9 mouse cellular contexts compared by ENCODE assay signal in the genomic region with DNA sequence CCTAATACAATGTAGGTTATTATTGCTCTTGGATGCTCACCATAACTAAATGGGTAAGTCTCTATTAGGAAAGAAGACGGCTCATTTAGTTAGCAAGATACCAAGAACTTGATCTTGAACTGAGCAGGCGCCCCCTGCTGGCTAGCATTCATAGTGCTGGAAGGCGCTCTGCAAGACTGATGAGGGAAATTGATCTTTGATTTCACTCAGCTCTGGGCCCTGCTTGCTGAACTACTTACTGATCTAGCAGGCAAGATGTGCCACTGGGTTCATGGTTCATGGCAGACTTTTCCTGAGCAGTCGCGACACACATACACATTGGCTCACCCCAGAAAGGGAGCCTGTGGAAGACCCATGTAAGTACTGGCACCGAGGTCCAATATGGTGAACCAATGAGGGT. TPM values are rescaled to one million over a fixed set of nuclear protein-coding genes. Genes with fewer than 3 reads are reported as not detected.
DNase-seq lines count a peak whose midpoint lies in the region; ATAC-seq and TF ChIP-seq lines count a peak whose summit lies in the region.
"Had no signal": no experiment of that assay in that cellular context is flagged by ENCODE, and none has a peak within 500 bp of the region (broad histone marks: within the 10 kb centered on the region; RNA-seq: fewer than 3 reads in every experiment).

No protein-coding gene starts in this region.

- H3K4me3 ChIP-seq in intestine, postnatal 0 days (ENCODE audit: low read depth, low read length), result no peak overlapping the region
- no peak overlapping the region for H3K4me3 ChIP-seq in intestine, embryonic 16.5 days (ENCODE audit: low read length)
- no peak overlapping the region for H3K4me3 ChIP-seq in limb, embryonic 14.5 days (replicated peaks; ENCODE audit: low read length)
- H3K4me3 ChIP-seq: embryonic facial prominence, embryonic 15.5 days had no signal

- no peak overlapping the region for H3K4me2 ChIP-seq in intestine, postnatal 0 days (replicated peaks; ENCODE audit: low read depth)
- no peak overlapping the region for H3K4me2 ChIP-seq in intestine, embryonic 16.5 days (ENCODE audit: low read depth, low read length)
- no peak overlapping the region for H3K4me2 ChIP-seq in limb, embryonic 14.5 days (replicated peaks; ENCODE audit: low read depth, low read length, severe bottlenecking)
- H3K4me2 ChIP-seq: embryonic facial prominence, embryonic 15.5 days had no signal

- H3K27ac ChIP-seq in intestine, postnatal 0 days (ENCODE audit: low read depth, low read length), result no peak overlapping the region
- H3K27ac ChIP-seq in intestine, embryonic 16.5 days (ENCODE audit: low read length), result no peak overlapping the region
- no peak overlapping the region for H3K27ac ChIP-seq in limb, embryonic 14.5 days (replicated peaks; ENCODE audit: low read depth, low read length)
- H3K27ac ChIP-seq: embryonic facial prominence, embryonic 15.5 days had no signal

- peak; percentile 86 for TF ChIP-seq CTCF in intestine, postnatal 0 days (IDR thresholded peaks at IDR 0.05; ENCODE audit: low read depth)

- no peak for TF ChIP-seq POLR2A in limb, embryonic 14.5 days (IDR thresholded peaks at IDR 0.05; ENCODE audit: borderline replicate concordance, extremely low read depth, insufficient read depth, insufficient read length)

- no peaks in the 10 kb centered on the region for H3K9me3 ChIP-seq in intestine, postnatal 0 days (ENCODE audit: control insufficient read depth)
- no peaks in the 10 kb centered on the region for H3K9me3 ChIP-seq in intestine, embryonic 16.5 days (ENCODE audit: control insufficient read depth, low read length)
- no peaks in the 10 kb centered on the region for H3K9me3 ChIP-seq in limb, embryonic 14.5 days (ENCODE audit: control insufficient read depth, low read length)
- H3K9me3 ChIP-seq: embryonic facial prominence, embryonic 15.5 days had no signal

- H3K36me3 ChIP-seq in intestine, postnatal 0 days (ENCODE audit: control insufficient read depth, insufficient read depth), result no peaks in the 10 kb centered on the region
- no peaks in the 10 kb centered on the region for H3K36me3 ChIP-seq in intestine, embryonic 16.5 days (ENCODE audit: control insufficient read depth, insufficient read depth, low read length)
- H3K36me3 ChIP-seq in limb, embryonic 14.5 days (ENCODE audit: control insufficient read depth, insufficient read depth, low read length), result no peaks in the 10 kb centered on the region
- H3K36me3 ChIP-seq: embryonic facial prominence, embryonic 15.5 days had no signal

- WGBS in intestine, postnatal 0 days, result 29% methylated on average over 6 of the region's 6 CpGs
- WGBS in intestine, embryonic 16.5 days, result 34% methylated on average over 6 of the region's 6 CpGs
- WGBS in limb, embryonic 14.5 days, result 32% methylated on average over 6 of the region's 6 CpGs

- ATAC-seq in intestine, postnatal 0 days, result no peak
- ATAC-seq in intestine, embryonic 16.5 days, result no peak
- ATAC-seq in limb, embryonic 14.5 days (ENCODE audit: low FRiP score, low read depth), result no peak

- H3K9ac ChIP-seq in intestine, postnatal 0 days (ENCODE audit: low read depth, low read length), result no peak overlapping the region
- H3K9ac ChIP-seq in intestine, embryonic 16.5 days (ENCODE audit: low read depth, low read length), result no peak overlapping the region
- no peak overlapping the region for H3K9ac ChIP-seq in limb, embryonic 14.5 days (ENCODE audit: low read depth, low read length, severe bottlenecking)
- H3K9ac ChIP-seq: embryonic facial prominence, embryonic 15.5 days had no signal

- no peaks in the 10 kb centered on the region for H3K27me3 ChIP-seq in intestine, postnatal 0 days (replicated peaks; ENCODE audit: control insufficient read depth, insufficient read depth, low read length)
- no peaks in the 10 kb centered on the region for H3K27me3 ChIP-seq in intestine, embryonic 16.5 days (replicated peaks; ENCODE audit: control insufficient read depth, insufficient read depth, low read length)
- no peaks in the 10 kb centered on the region for H3K27me3 ChIP-seq in limb, embryonic 14.5 days (ENCODE audit: control insufficient read depth, insufficient read depth, low read length)
- H3K27me3 ChIP-seq: embryonic facial prominence, embryonic 15.5 days had no signal

- no peaks in the 10 kb centered on the region for H3K4me1 ChIP-seq in intestine, postnatal 0 days (replicated peaks; ENCODE audit: control insufficient read depth, insufficient read depth, low read length)
- H3K4me1 ChIP-seq in intestine, embryonic 16.5 days (ENCODE audit: control insufficient read depth, insufficient read depth, low read length), result no peaks in the 10 kb centered on the region
- 0 out of 2 replicates have a peak, but pooled peaks cover 3% of the 10 kb centered on the region for H3K4me1 ChIP-seq in limb, embryonic 14.5 days (ENCODE audit: control insufficient read depth, insufficient read depth, low read length)

- DNase-seq in adrenal gland, postnatal 36 days, result peak; percentile 84 to 85
- DNase-seq in forelimb bud, embryonic 11.5 days (ENCODE audit: low read depth, low spot score), result peak; percentile 74
- DNase-seq in kidney, adult 8-10 months, result peak; percentile 36 to 81
- peak; percentile 70 for DNase-seq in limb, embryonic 14.5 days (ENCODE audit: low spot score)
- peak; percentile 77 for DNase-seq in retina, postnatal 1 day
- DNase-seq in thymus, postnatal 36 days, result peak; percentile 60 to 69

RNA-seq across cellular contexts. Expression of a gene that starts 4.2 kb away (rescaled TPM):
- polyA plus RNA-seq in intestine, postnatal 0 days (2015; fragmentation: Nextera tagmentation; extraction: Ambion mirVana), result 91.7 and 92.2 TPM in 2 replicates
- polyA plus RNA-seq in intestine, embryonic 16.5 days (2015; fragmentation: Nextera tagmentation; extraction: Ambion mirVana), result 142 and 147 TPM in 2 replicates
- 100 to 1,000 TPM; 151 to 167 TPM for total RNA-seq in adrenal gland, postnatal 36 days (2021)
- 58.9 and 62.6 TPM in 2 replicates for polyA plus RNA-seq in limb, embryonic 14.5 days (2012; rRNA removed)
- polyA plus RNA-seq in limb, embryonic 14.5 days (2014; fragmentation: Nextera tagmentation; extraction: Ambion mirVana), result 84.2 and 89.6 TPM in 2 replicates

RNA-seq across cellular contexts. Expression of a gene that starts 21.7 kb away (rescaled TPM):
- polyA plus RNA-seq in intestine, postnatal 0 days (2015; fragmentation: Nextera tagmentation; extraction: Ambion mirVana), result 0.08 TPM in 1 of 2 replicates, not detected in the other
- polyA plus RNA-seq in intestine, embryonic 16.5 days (2015; fragmentation: Nextera tagmentation; extraction: Ambion mirVana), result not detected in 2 replicates
- total RNA-seq in adrenal gland, postnatal 36 days (2021), result under 1 TPM in 1 of 2 experiments, not detected in 1; 0.30 TPM
- 0.05 and 0.12 TPM in 2 replicates for polyA plus RNA-seq in limb, embryonic 14.5 days (2012; rRNA removed)
- polyA plus RNA-seq in limb, embryonic 14.5 days (2014; fragmentation: Nextera tagmentation; extraction: Ambion mirVana), result 0.28 TPM in 1 of 2 replicates, not detected in the other
- polyA plus RNA-seq: embryonic facial prominence, embryonic 15.5 days had no signal

RNA-seq across cellular contexts. Expression of a gene that starts 36.0 kb away (rescaled TPM):
- 3.3 and 3.5 TPM in 2 replicates for polyA plus RNA-seq in intestine, postnatal 0 days (2015; fragmentation: Nextera tagmentation; extraction: Ambion mirVana)
- polyA plus RNA-seq in intestine, embryonic 16.5 days (2015; fragmentation: Nextera tagmentation; extraction: Ambion mirVana), result 7.2 and 7.4 TPM in 2 replicates
- total RNA-seq in adrenal gland, postnatal 36 days (2021), result 10 to 100 TPM; 29.7 to 32.9 TPM
- polyA plus RNA-seq in limb, embryonic 14.5 days (2012; rRNA removed), result 57.3 and 78.6 TPM in 2 replicates
- polyA plus RNA-seq in limb, embryonic 14.5 days (2014; fragmentation: Nextera tagmentation; extraction: Ambion mirVana), result 24.5 and 27.8 TPM in 2 replicates
